Mouse (Mus musculus) gastrocnemius, postnatal 14 days (tissue): ENCODE data around the gene Sept8. TPM values are rescaled to one million over a fixed set of nuclear protein-coding genes. Genes with fewer than 3 reads are reported as not detected.
A peak's percentile ranks its signal among the peaks of the same experiment; 100 is the strongest.

Source experiments
- DNase-seq: peaks from one replicate; pipeline ENCODE4 v3.0.0; 2021; ENCODE audit warnings: mixed read lengths
- intact Hi-C: fragments of 180-260 bp; cut with DNase I; formaldehyde crosslinking; loops from one replicate; pipeline ENCODE4 v1.15.1; 2025; ENCODE audit warnings: low total_unique reads
- total RNA-seq, 2 experiments: library from RNA; stranded (reverse); gene quantifications; 2 replicates each; pipeline ENCODE4 v1.2.3; 2021

Sept8 gene
- total RNA-seq, 2 experiments from 2014 or later, result 25.6 to 31.3 TPM

- no peak for DNase-seq
- intact Hi-C loops, result no loop called here
Observed at GRCm38 (mm10) chr11:53522362-53522761, 3.3 kb downstream of the Sept8 start.

GRCm38 (mm10) chr11:53522930-53523329 lies 3.9 kb downstream of the Sept8 start:
- no peak for DNase-seq

DNA sequence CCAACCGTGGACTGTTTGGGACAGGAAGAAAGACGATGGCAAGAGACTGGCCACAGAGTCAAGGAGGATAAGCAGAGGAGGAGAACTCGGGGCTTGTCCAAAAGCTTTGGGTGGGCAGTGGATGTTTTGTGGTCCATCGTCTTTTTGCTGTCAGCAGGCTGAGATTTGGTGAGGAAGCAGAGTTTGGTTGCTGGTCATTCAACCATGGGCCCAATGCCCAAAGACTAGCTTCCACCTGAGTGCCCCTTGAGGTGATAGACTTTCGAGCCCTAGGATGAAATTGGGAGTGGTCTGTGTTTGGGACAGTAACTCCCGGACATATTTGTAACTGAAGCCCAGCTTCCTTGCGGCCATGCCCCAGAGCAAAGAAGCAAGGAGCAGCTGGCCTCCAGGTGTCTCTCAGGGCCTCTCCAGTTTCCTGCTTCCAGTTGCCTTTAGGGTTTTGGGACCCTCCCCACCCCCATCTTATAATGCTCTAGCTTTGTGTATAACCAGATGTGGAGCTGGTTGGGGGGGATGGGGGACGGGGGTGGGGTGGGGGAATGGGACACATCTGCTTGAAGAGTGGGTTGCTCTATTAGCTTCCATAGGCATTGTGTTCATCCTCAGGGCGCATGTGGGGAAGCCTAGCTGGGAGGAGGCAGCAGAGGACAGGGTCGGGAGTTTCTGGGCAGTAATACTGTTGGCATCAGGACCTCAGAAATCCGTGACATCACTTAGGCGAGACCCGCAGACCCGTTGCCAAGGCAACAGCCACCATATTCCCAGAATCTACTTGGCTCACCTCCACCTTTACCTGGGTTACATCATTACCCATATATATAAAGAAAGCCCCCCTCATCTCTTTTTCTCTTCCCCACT lies 4.7 kb downstream of the Sept8 start:
- intact Hi-C loops, result no loop called here
- no peak for DNase-seq

More at GRCm38 (mm10) chr11:53522930-53523329, 3.9 kb downstream of the Sept8 start:
- intact Hi-C loops, result no loop called here

DNA sequence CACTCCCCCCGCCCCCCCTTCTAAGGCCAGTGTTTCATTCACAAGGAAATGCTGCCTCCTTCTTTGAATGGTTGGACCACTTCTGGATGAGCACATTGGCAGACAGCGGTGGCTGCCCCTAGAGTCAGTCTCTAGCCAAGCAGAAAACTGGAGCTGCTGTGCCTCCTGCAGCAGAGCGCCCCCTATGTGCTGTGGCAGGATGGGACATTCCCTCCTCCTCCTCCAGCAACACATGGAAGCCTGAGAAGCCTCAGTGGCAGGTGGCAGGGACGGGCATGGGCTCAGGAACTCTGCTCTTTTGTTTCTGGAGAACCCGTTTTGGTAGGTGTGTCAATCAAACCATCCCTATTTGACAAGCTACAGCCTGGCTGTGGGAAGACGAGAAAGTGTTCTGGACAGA lies 5.8 kb downstream of the Sept8 start:
- intact Hi-C loops, result no loop called here

GRCm38 (mm10) chr11:53525461-53525860 lies 6.4 kb downstream of the Sept8 start:
- DNase-seq, result peak; percentile 26
- intact Hi-C loops, result no loop called here

More for the DNA sequence above, 5.8 kb downstream of the Sept8 start:
- peak; percentile 26 for DNase-seq

DNA sequence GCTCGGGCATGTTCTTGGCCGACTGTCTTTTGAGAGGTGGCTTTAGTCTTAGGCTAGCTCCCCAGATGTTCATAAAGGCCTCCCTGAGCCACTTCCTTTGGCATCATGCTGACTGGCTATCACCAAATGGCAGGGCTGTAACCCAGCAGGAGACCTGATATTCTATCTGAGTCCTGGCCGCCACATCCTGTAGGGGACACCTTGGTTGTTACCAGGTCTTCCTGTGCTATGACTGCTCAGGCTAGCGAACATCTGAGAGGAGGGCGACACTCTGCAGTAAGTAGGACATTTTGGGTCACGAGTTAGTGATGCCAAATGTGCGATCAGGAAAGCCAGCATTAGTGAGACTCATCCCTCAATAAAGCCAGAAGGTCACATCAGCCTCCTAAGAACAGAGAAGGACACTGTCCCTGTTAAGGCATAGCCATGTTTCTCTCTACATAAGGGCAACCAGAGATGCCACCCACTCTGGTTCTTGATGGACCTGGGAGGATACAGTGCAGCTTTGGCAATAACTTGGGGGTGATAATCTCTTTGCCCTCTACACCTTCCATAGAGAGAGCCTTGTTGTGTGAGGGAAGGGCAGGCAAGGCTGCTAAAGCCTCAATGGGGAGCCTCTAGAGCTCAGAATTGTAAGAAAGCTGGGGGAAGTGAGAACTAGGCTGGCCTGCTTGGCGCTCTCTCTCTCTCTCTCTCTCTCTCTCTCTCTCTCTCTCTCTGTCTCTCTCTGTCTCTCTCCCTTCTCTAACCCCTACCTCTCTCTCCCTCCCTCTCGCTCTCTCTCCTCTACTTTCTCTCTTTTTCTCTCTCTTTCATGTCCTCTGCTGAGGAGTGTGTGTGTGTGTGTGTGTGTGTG lies 9.6 kb downstream of the Sept8 start:
- no peak for DNase-seq
- intact Hi-C loops, result no loop called here

DNA sequence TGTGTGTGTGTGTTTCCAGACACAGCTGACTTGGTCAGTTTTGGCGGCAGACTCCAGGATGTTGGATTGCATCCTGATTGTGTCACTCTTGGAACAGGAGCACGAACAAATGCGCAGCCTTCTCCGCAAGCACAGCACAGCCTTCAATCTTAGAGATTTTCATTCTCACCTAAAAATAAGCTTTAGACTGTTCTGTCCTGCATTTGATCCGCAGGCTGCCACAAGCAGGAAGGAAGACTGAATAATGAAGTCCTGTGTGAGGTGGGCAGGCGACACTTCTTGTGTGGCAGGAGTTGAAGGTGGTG lies 10.1 kb downstream of the Sept8 start:
- intact Hi-C loops, result no loop called here

GRCm38 (mm10) chr11:53530001-53530400 lies 10.9 kb downstream of the Sept8 start:
- no peak for DNase-seq
- intact Hi-C loops, result loop anchor here (10.0 kb wide), 1 partner anchor 55 kb away; the partner anchor contains the start of gene Gm9837

More for the DNA sequence above, 10.1 kb downstream of the Sept8 start:
- peak; percentile 77 for DNase-seq

GRCm38 (mm10) chr11:53531578-53532230 lies 12.6 kb downstream of the Sept8 start:
- intact Hi-C loops, result loop anchor here (10.0 kb wide), 1 partner anchor 57 kb away; the partner anchor contains the start of gene Gm9837
- no peak for DNase-seq

DNA sequence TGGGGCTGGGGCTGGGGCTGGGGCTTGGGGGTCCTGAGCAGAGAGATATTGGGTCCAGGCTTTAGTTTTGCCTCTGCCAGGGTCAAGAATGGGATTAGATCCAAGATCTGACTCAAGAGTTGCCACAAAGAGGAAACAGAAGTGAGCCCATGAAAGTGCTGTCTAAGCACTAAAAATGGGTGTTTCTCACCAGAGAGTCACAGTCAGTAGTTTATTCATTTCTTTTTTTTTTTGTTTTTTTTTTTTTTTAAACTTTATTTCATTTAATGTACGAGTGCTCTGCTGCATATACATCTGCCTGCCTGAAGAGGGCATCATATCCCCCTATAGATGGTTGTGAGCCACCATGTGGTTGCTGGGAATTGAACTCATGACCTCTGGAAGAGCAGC lies 13.2 kb downstream of the Sept8 start:
- DNase-seq, result no peak
- intact Hi-C loops, result loop anchor here (10.0 kb wide), 1 partner anchor 57 kb away; the partner anchor contains the start of gene Gm9837

DNA sequence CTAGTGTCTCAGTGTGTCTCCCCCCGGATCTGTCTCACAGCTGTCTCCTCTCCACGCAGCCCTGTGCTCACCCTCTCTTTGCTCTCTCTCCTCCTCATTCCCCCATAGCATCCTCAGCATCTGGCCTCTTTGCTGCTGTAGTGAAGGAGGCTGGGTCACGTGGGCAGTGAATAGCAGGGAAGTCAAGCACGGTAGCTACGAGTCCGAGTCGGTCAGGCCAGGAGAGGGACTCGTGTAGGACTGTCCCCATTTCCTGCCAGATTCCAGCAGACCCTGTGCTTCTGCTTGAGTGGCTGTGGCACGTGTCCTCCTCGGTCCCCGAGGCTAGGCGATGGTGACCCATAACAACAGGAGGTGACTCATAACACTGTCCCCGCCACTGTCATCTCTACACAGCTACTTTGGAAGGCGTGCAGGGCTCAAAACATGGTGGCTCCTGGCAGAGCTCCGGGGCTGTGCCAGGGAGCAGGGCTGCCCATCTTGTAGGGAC lies 20.0 kb downstream of the Sept8 start:
- DNase-seq, result no peak
- intact Hi-C loops, result loop anchor here (10.0 kb wide), 1 partner anchor 64 kb away; the partner anchor contains the start of gene Gm9837

- intact Hi-C loops, result no loop called here
- no peak for DNase-seq
Observed at GRCm38 (mm10) chr11:53540394-53540793, 21.3 kb downstream of the Sept8 start.

GRCm38 (mm10) chr11:53541222-53541621 lies 22.2 kb downstream of the Sept8 start:
- no peak for DNase-seq
- intact Hi-C loops, result no loop called here

DNA sequence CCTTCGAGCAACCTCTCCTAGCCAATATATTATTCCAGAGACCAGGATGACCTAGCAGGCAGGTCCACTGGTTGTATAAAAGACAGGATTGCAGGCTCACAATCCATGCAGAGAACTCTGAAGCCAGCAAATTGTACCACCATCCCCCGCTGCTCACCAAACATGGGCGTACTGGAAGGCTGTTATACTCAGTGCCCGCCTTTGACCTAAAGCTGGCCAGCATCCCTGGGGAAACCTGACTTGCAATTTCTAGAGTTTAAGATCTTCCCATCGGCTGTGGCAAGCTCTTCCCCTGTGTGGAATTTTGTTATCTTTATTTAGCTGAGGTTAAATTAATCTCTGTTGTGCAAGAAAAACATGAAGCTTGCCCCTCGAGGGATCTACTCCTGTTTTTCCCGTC lies 24.0 kb downstream of the Sept8 start:
- intact Hi-C loops, result no loop called here
- DNase-seq, result no peak

- peak; percentile 59 for DNase-seq
- intact Hi-C loops, result no loop called here
Observed at GRCm38 (mm10) chr11:53546271-53546670, 27.2 kb downstream of the Sept8 start.

DNA sequence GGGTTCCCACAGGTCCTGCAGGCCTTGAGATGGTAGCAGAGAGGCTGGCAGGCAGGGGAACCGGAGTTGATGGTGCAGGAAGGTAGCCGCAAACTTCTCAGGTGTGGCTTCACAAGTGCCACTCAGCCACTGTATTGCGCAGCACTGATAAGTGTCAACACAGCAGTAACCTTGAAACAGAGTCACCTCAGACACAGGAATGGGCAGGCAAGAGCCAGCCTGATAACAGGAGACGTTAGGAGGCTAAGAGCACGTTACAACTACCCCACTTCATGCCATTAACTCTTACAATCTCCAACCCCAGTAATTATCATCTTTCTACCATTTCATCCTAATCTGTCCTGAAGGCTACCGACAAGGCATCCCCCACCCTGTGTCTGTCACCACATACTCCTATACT lies 28.5 kb downstream of the Sept8 start:
- intact Hi-C loops, result no loop called here
- no peak for DNase-seq

DNA sequence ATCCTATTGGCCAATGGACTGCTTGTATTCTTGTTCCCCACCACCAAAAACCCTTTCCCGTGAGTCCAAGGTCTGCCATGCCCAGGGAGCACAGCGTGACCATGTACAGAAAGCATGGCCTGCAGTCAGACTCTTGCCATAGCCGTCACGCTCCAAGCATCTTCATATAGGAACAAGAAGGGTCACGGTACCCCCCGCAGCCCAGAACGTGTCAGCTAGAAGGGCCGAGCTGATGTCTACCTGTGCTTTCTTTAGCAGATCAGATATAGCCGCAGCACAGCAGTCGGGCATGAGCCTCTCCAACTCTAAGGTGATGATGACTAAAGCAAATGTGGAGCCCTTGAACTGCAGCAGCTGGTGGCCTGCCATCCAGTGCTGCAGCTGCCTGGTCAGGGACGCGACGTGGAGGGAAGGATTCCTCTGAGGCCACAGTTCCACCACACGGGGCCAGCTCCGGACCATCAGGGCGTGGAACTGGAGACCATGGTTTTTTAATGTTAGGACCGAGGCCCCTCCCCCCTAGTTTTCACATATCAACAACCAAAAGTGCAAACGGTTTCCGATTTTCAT lies 29.1 kb downstream of the Sept8 start:
- no peak for DNase-seq
- intact Hi-C loops, result no loop called here

GRCm38 (mm10) chr11:53550714-53551113 lies 31.7 kb downstream of the Sept8 start:
- DNase-seq, result no peak
- intact Hi-C loops, result no loop called here

- no peak for DNase-seq
Observed at GRCm38 (mm10) chr11:53551754-53552153, 32.7 kb downstream of the Sept8 start.

More at GRCm38 (mm10) chr11:53551754-53552153, 32.7 kb downstream of the Sept8 start:
- intact Hi-C loops, result no loop called here
